Mouse (Mus musculus): ENCODE results near the gene Rpp25l. TPM values are rescaled to one million over a fixed set of nuclear protein-coding genes. Genes with fewer than 3 reads are reported as not detected.
"Not testable (repeated sequence)": the region's sequence is repeated elsewhere in the genome, so short reads cannot be mapped to it uniquely, and the experiment has no call there.

The Rpp25l gene
- polyA plus RNA-seq, 1 experiment = 42.8 TPM

- H3K4me3 ChIP-seq (replicated peaks; ENCODE audit: extremely low read depth, low read depth, low read length) = peak within 1 kb of the TSS; percentile 25
- not testable (repeated sequence) for H3K4me1 ChIP-seq (ENCODE audit: control insufficient read depth, insufficient read depth, low read length)
- 17% methylated on average over 27 of the region's 40 CpGs for WGBS
- peak; percentile 83 for DNase-seq
- TF ChIP-seq CTCF (IDR thresholded peaks at IDR 0.05; ENCODE audit: insufficient read depth, low read length) = peak; percentile 64
Measured at GRCm38 (mm10) chr4:41696930-41697841, 16.1 kb downstream of the Rpp25l start, which contains the start of gene Cntfr. Gene Cntfr, minus strand, starts transcription at chr4:41697089.

GRCm38 (mm10) chr4:41696452-41696851, 16.9 kb downstream of the Rpp25l start:
- 27% methylated on average over 14 of the region's 15 CpGs for WGBS
- H3K4me3 ChIP-seq (replicated peaks; ENCODE audit: extremely low read depth, low read depth, low read length); DNase-seq; H3K4me1 ChIP-seq (ENCODE audit: control insufficient read depth, insufficient read depth, low read length): not testable (repeated sequence)

- H3K4me3 ChIP-seq (replicated peaks; ENCODE audit: extremely low read depth, low read depth, low read length); H3K4me1 ChIP-seq (ENCODE audit: control insufficient read depth, insufficient read depth, low read length); DNase-seq: not testable (repeated sequence)
- 6% methylated on average over 17 of the region's 38 CpGs for WGBS
Measured at GRCm38 (mm10) chr4:41695800-41696199, 17.5 kb downstream of the Rpp25l start.

- 26% methylated on average over 4 of the region's 4 CpGs for WGBS
- H3K4me3 ChIP-seq (replicated peaks; ENCODE audit: extremely low read depth, low read depth, low read length); H3K4me1 ChIP-seq (ENCODE audit: control insufficient read depth, insufficient read depth, low read length); DNase-seq: not testable (repeated sequence)
Measured at GRCm38 (mm10) chr4:41693511-41693910, 19.8 kb downstream of the Rpp25l start.

GRCm38 (mm10) chr4:41690014-41690413, 23.3 kb downstream of the Rpp25l start:
- H3K4me3 ChIP-seq (replicated peaks; ENCODE audit: extremely low read depth, low read depth, low read length); H3K4me1 ChIP-seq (ENCODE audit: control insufficient read depth, insufficient read depth, low read length); DNase-seq: not testable (repeated sequence)
- no CpG with 5 or more reads among the region's 4 CpGs for WGBS

- not testable (repeated sequence) for DNase-seq; H3K4me1 ChIP-seq (ENCODE audit: control insufficient read depth, insufficient read depth, low read length); H3K4me3 ChIP-seq (replicated peaks; ENCODE audit: extremely low read depth, low read depth, low read length)
- 67% methylated on average over 1 of the region's 1 CpGs for WGBS
Measured at GRCm38 (mm10) chr4:41688562-41688961, 24.8 kb downstream of the Rpp25l start.

- DNase-seq; H3K4me3 ChIP-seq (replicated peaks; ENCODE audit: extremely low read depth, low read depth, low read length); H3K4me1 ChIP-seq (ENCODE audit: control insufficient read depth, insufficient read depth, low read length): not testable (repeated sequence)
- 72% methylated on average over 10 of the region's 10 CpGs for WGBS
Measured at GRCm38 (mm10) chr4:41685882-41686492, 27.3 kb downstream of the Rpp25l start.

- WGBS = 6% methylated on average over 14 of the region's 14 CpGs
- not testable (repeated sequence) for H3K4me3 ChIP-seq (replicated peaks; ENCODE audit: extremely low read depth, low read depth, low read length)
Measured at GRCm38 (mm10) chr4:41684931-41685453, 28.3 kb downstream of the Rpp25l start.

GRCm38 (mm10) chr4:41684131-41684930, 29.0 kb downstream of the Rpp25l start:
- WGBS = 17% methylated on average over 27 of the region's 27 CpGs
- H3K4me3 ChIP-seq (replicated peaks; ENCODE audit: extremely low read depth, low read depth, low read length); H3K4me1 ChIP-seq (ENCODE audit: control insufficient read depth, insufficient read depth, low read length); DNase-seq: not testable (repeated sequence)

More at GRCm38 (mm10) chr4:41684931-41685453, 28.3 kb downstream of the Rpp25l start:
- H3K4me1 ChIP-seq (ENCODE audit: control insufficient read depth, insufficient read depth, low read length); DNase-seq: not testable (repeated sequence)

GRCm38 (mm10) chr4:41683303-41683702, 30.0 kb downstream of the Rpp25l start:
- H3K4me3 ChIP-seq (replicated peaks; ENCODE audit: extremely low read depth, low read depth, low read length); H3K4me1 ChIP-seq (ENCODE audit: control insufficient read depth, insufficient read depth, low read length); DNase-seq: not testable (repeated sequence)
- 3% methylated on average over 5 of the region's 27 CpGs for WGBS
